Mouse (Mus musculus) layer of hippocampus, postnatal 36 days (tissue): Measurements from ENCODE around the gene Hoxa11. TPM values are rescaled to one million over a fixed set of nuclear protein-coding genes. Genes with fewer than 3 reads are reported as not detected.

Source experiments
- DNase-seq, 2 experiments: peaks; one replicate each; pipeline ENCODE4 v3.0.0; 2022
- total RNA-seq, 2 experiments: library from RNA; stranded (reverse); gene quantifications; 2 replicates each; pipeline ENCODE4 v1.2.3; 2021

Gene Hoxa11
- total RNA-seq, 2 experiments from 2014 or later = not detected

GRCm38 (mm10) chr6:52265306-52265912, 19.8 kb upstream of the Hoxa11 start:
- DNase-seq = no peak

GRCm38 (mm10) chr6:52264106-52264790, 18.6 kb upstream of the Hoxa11 start:
- DNase-seq = no peak

GRCm38 (mm10) chr6:52263321-52263585, 17.6 kb upstream of the Hoxa11 start:
- no peak for DNase-seq

- DNase-seq = no peak
Observed at GRCm38 (mm10) chr6:52262463-52263320, 17.1 kb upstream of the Hoxa11 start.

GRCm38 (mm10) chr6:52261751-52262462, 16.3 kb upstream of the Hoxa11 start:
- DNase-seq = no peak

- DNase-seq = no peak
Observed at GRCm38 (mm10) chr6:52260654-52261575, 15.3 kb upstream of the Hoxa11 start, which contains the start of gene Hoxa13. Gene Hoxa13 (minus strand): TSS chr6:52260880.

- no peak for DNase-seq
Observed at GRCm38 (mm10) chr6:52259811-52260261, 14.2 kb upstream of the Hoxa11 start.

- no peak for DNase-seq
Observed at GRCm38 (mm10) chr6:52259081-52259790, 13.6 kb upstream of the Hoxa11 start.

- peak; percentile 58 for DNase-seq
Observed at GRCm38 (mm10) chr6:52256956-52257355, 11.3 kb upstream of the Hoxa11 start.

- DNase-seq = no peak
Observed at GRCm38 (mm10) chr6:52253511-52254500, 8.2 kb upstream of the Hoxa11 start.

GRCm38 (mm10) chr6:52252775-52253376, 7.3 kb upstream of the Hoxa11 start:
- no peak for DNase-seq

- DNase-seq = no peak
Observed at GRCm38 (mm10) chr6:52252016-52252774, 6.6 kb upstream of the Hoxa11 start.

GRCm38 (mm10) chr6:52251177-52251879, 5.7 kb upstream of the Hoxa11 start:
- DNase-seq = no peak

GRCm38 (mm10) chr6:52249826-52250225, 4.2 kb upstream of the Hoxa11 start:
- DNase-seq = no peak

- DNase-seq = no peak
Observed at GRCm38 (mm10) chr6:52249415-52249738, 3.8 kb upstream of the Hoxa11 start.

GRCm38 (mm10) chr6:52248638-52249414, 3.2 kb upstream of the Hoxa11 start:
- no peak for DNase-seq
